Mouse (Mus musculus): ENCODE data around the gene Kansl1l.

DNA sequence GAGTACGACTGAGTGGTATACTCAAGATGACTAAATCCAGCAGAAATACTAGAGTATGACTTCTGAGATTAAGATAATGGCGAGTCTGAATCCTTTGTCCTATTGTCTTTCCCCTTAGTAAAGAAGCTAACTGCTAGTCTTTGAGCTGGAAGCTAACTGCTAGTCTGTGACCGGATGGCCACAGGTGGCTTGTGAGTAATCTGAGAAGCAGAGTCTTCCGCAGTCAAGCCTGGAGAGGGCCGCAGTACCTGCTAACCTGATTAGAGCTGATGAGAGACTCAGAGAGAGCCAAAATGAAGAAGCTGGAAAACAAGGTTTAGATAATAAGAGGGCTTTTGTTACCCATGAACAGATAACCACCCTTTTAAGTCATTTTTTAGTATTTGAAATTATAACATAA lies 12.7 kb downstream of the Kansl1l start:
- TF ChIP-seq TAL1 (IDR thresholded peaks at IDR 0.05; ENCODE audit: low read length) = no peak
- TF ChIP-seq GATA1 (IDR thresholded peaks at IDR 0.05; ENCODE audit: low read length) = no peak

Measured in erythroblast, embryonic 14.5 days (primary cell).